Comparison of ENCODE assay signal across 8 mouse cellular contexts in the genomic region with DNA sequence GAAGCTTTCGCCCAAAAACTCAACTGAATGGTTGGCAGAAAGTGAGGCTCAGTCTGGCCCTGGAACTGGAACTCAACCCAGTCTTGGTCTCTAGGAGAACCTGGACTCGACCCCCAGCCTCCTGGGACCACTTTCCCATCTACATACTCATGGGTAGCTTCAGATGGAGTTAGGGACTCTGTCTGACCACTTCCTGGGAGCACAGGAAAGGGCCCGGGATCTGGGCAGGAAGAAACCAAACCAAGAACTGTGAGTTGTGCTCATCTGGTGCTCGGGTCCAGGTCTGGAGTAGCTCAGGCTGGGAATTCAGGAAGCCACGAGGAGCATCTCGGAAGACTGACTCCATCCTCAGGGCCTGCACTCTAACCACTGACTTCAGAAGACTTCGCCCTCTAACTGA. TPM values are rescaled to one million over a fixed set of nuclear protein-coding genes. Genes with fewer than 3 reads are reported as not detected.
DNase-seq lines count a peak whose midpoint lies in the region; ATAC-seq and TF ChIP-seq lines count a peak whose summit lies in the region.

No protein-coding gene starts in this region.

- no peaks in the 10 kb centered on the region for H3K27me3 ChIP-seq in cerebellum, adult 2 months (ENCODE audit: control insufficient read depth, insufficient read depth, low read length)
- H3K27me3 ChIP-seq in lung, postnatal 0 days (replicated peaks; ENCODE audit: insufficient read depth, low read length) = no peaks in the 10 kb centered on the region
- H3K27me3 ChIP-seq in limb, embryonic 13.5 days = no peaks in the 10 kb centered on the region

- TF ChIP-seq CTCF in cerebellum, adult 2 months (IDR thresholded peaks at IDR 0.05; ENCODE audit: borderline replicate concordance, insufficient read depth, low read depth, low read length) = no peak
- no peak for TF ChIP-seq CTCF in lung, postnatal 0 days (IDR thresholded peaks at IDR 0.05)

- H3K4me3 ChIP-seq in cerebellum, adult 2 months (replicated peaks; ENCODE audit: insufficient read depth, low read depth, low read length) = peak overlapping the region; percentile 72
- H3K4me3 ChIP-seq in lung, postnatal 0 days (ENCODE audit: low read depth, low read length) = peak overlapping the region; percentile 86
- peak overlapping the region; percentile 97 for H3K4me3 ChIP-seq in limb, embryonic 13.5 days

- no peak for ATAC-seq in lung, postnatal 0 days
- ATAC-seq in limb, embryonic 13.5 days (ENCODE audit: low FRiP score, low read depth) = no peak

- peak; percentile 33 to 51 for DNase-seq in cerebellum, adult 2 months
- DNase-seq in cerebellum, adult 11-12 months = no peak
- no peak for DNase-seq in lung, postnatal 0 days (ENCODE audit: low spot score)
- no peak for DNase-seq in lung, adult 18-20 months
- no peak for DNase-seq in ovary, postnatal 10 days (ENCODE audit: low spot score)
- no peak for DNase-seq in gastrocnemius, postnatal 36 days
- DNase-seq in right cerebral cortex, postnatal 14 days = no peak

- TF ChIP-seq EP300 in lung, postnatal 0 days (IDR thresholded peaks at IDR 0.05) = no peak

- peaks cover 24% of the 10 kb centered on the region for H3K4me1 ChIP-seq in cerebellum, adult 2 months (ENCODE audit: control insufficient read depth, insufficient read depth, low read length)
- H3K4me1 ChIP-seq in lung, postnatal 0 days (ENCODE audit: insufficient read depth, low read depth, low read length) = peaks cover 42% of the 10 kb centered on the region
- peaks cover 71% of the 10 kb centered on the region for H3K4me1 ChIP-seq in limb, embryonic 13.5 days

- WGBS in cerebellum, adult 2 months = 7% methylated on average over 7 of the region's 7 CpGs
- 76% methylated on average over 7 of the region's 7 CpGs for WGBS in lung, postnatal 0 days
- 84% methylated on average over 7 of the region's 7 CpGs for WGBS in limb, embryonic 13.5 days

- peak overlapping the region; percentile 73 for H3K27ac ChIP-seq in cerebellum, adult 2 months (ENCODE audit: insufficient read depth, low read length)
- peak overlapping the region; percentile 95; the same call in 1 of the 2 replicates for H3K27ac ChIP-seq in lung, postnatal 0 days (ENCODE audit: low read length)
- H3K27ac ChIP-seq in limb, embryonic 13.5 days = peak overlapping the region; percentile 61; the same call in 1 of the 2 replicates

- no peaks in the 10 kb centered on the region for H3K36me3 ChIP-seq in lung, postnatal 0 days (ENCODE audit: insufficient read depth, low read length)
- H3K36me3 ChIP-seq in limb, embryonic 13.5 days = peaks cover 22% of the 10 kb centered on the region

- intact Hi-C loops in gastrocnemius, postnatal 36 days (cut with DNase I) = no loop called here

- no peak overlapping the region for H3K9ac ChIP-seq in lung, postnatal 0 days (replicated peaks; ENCODE audit: low read depth)
- H3K9ac ChIP-seq in limb, embryonic 13.5 days = peak overlapping the region; percentile 99

- H3K9me3 ChIP-seq in lung, postnatal 0 days (ENCODE audit: low read length) = no peaks in the 10 kb centered on the region
- H3K9me3 ChIP-seq in limb, embryonic 13.5 days = no peaks in the 10 kb centered on the region

- no peak for TF ChIP-seq POLR2A in cerebellum, adult 2 months (IDR thresholded peaks at IDR 0.05; ENCODE audit: borderline replicate concordance, insufficient read depth, low read length)

- peak overlapping the region; percentile 83 for H3K4me2 ChIP-seq in lung, postnatal 0 days (replicated peaks; ENCODE audit: low read depth, low read length)
- peak overlapping the region; percentile 98 for H3K4me2 ChIP-seq in limb, embryonic 13.5 days (replicated peaks)

RNA-seq across cellular contexts. Expression of gene Soga1, which starts 2.5 kb away (rescaled TPM):
- 38.3 and 50.1 TPM in 2 replicates for polyA plus RNA-seq in cerebellum, adult 2 months (2012; rRNA removed)
- polyA plus RNA-seq in lung, postnatal 0 days (2015; fragmentation: Nextera tagmentation; extraction: Ambion mirVana) = 2.5 and 3.1 TPM in 2 replicates
- polyA plus RNA-seq in limb, embryonic 13.5 days (2015; fragmentation: Nextera tagmentation; extraction: Ambion mirVana) = 4.1 and 4.2 TPM in 2 replicates
- total RNA-seq in gastrocnemius, postnatal 36 days (2021) = 1 to 10 TPM; 3.9 to 4.1 TPM

RNA-seq across cellular contexts. Expression of gene Tldc2, which starts 10.3 kb away (rescaled TPM):
- 6.0 and 7.1 TPM in 2 replicates for polyA plus RNA-seq in cerebellum, adult 2 months (2012; rRNA removed)
- polyA plus RNA-seq in lung, postnatal 0 days (2015; fragmentation: Nextera tagmentation; extraction: Ambion mirVana) = not detected in 2 replicates
- not detected in 2 replicates for polyA plus RNA-seq in limb, embryonic 13.5 days (2015; fragmentation: Nextera tagmentation; extraction: Ambion mirVana)
- not detected for total RNA-seq in gastrocnemius, postnatal 36 days (2021)

RNA-seq across cellular contexts. Expression of gene Samhd1, which starts 58.5 kb away (rescaled TPM):
- polyA plus RNA-seq in cerebellum, adult 2 months (2012; rRNA removed) = 22.4 and 22.6 TPM in 2 replicates
- 103 and 110 TPM in 2 replicates for polyA plus RNA-seq in lung, postnatal 0 days (2015; fragmentation: Nextera tagmentation; extraction: Ambion mirVana)
- 23.6 and 26.6 TPM in 2 replicates for polyA plus RNA-seq in limb, embryonic 13.5 days (2015; fragmentation: Nextera tagmentation; extraction: Ambion mirVana)
- 10 to 100 TPM; 12.9 to 13.2 TPM for total RNA-seq in gastrocnemius, postnatal 36 days (2021)

Comparison
In these comparisons a context has a peak if more than half of its experiments do, and no peak if none do; other contexts are left out.
1. DNase-seq: peak in cerebellum, adult 2 months (2 of 2); none in cerebellum, adult 11-12 months (single experiment), lung, postnatal 0 days (single experiment), lung, adult 18-20 months (0 of 2), ovary, postnatal 10 days (single experiment), gastrocnemius, postnatal 36 days (0 of 2) and right cerebral cortex, postnatal 14 days (single experiment).
2. Peak in every context shown above with its lines, with median percentiles within 50 percentile points of each other: H3K27ac ChIP-seq and H3K4me3 ChIP-seq.